Mouse (Mus musculus) midbrain, embryonic 11.5 days (tissue): ENCODE data around the gene Gnai2. TPM values are rescaled to one million over a fixed set of nuclear protein-coding genes. Genes with fewer than 3 reads are reported as not detected.

Source experiments
- ATAC-seq: fragments of 200-750 bp; cut with Nextera tagmentation; 2 replicates; pipeline ENCODE4 v1.8.0; 2017; ENCODE audit warnings: moderate TSS enrichment, moderate library complexity; ENCODE audit not compliant: low FRiP score
- DNase-seq: peaks from one replicate; pipeline ENCODE4 v3.0.0; 2015; ENCODE audit warnings: low spot score; ENCODE audit errors: missing footprints
- H3K27ac ChIP-seq: fragments of 300-500 bp; sonication (generic); 2 replicates; pipeline ENCODE4 v1.5.1; 2014; ENCODE audit warnings: low read depth, low read length
- H3K27me3 ChIP-seq: fragments of 300-500 bp; sonication (generic); 2 replicates; pipeline ENCODE4 v1.6.1; 2014; ENCODE audit warnings: mild to moderate bottlenecking, low read length, moderate library complexity, mixed read lengths; ENCODE audit not compliant: control insufficient read depth, insufficient read depth
- H3K36me3 ChIP-seq: fragments of 300-500 bp; sonication (generic); 2 replicates; pipeline ENCODE4 v1.6.1; 2014; ENCODE audit warnings: mild to moderate bottlenecking, low read length, moderate library complexity, mixed read lengths; ENCODE audit not compliant: control insufficient read depth, insufficient read depth
- H3K4me1 ChIP-seq: fragments of 300-500 bp; sonication (generic); 2 replicates; pipeline ENCODE4 v1.6.1; 2014; ENCODE audit warnings: low read length; ENCODE audit not compliant: control insufficient read depth, insufficient read depth
- H3K4me2 ChIP-seq: fragments of 300-500 bp; sonication (generic); 2 replicates; pipeline ENCODE4 v1.6.1; 2014; ENCODE audit warnings: mild to moderate bottlenecking, moderate library complexity
- H3K4me3 ChIP-seq: fragments of 300-500 bp; sonication (generic); 2 replicates; pipeline ENCODE4 v1.5.1; 2014; ENCODE audit warnings: low read depth, low read length
- H3K9ac ChIP-seq: fragments of 300-500 bp; sonication (generic); 2 replicates; pipeline ENCODE4 v1.6.1; 2014; ENCODE audit warnings: low read length
- H3K9me3 ChIP-seq: fragments of 300-500 bp; sonication (generic); 2 replicates; pipeline ENCODE4 v1.6.1; 2016; ENCODE audit warnings: low read length; ENCODE audit not compliant: control insufficient read depth
- WGBS: fragments of 180-500 bp; shearing (Covaris S2); extraction: QIAGEN DNeasy Blood & Tissue Kit; methylation state at CpG from one replicate; pipeline ENCODE4 v1.1.7; 2014; 5-methylcytosine and 5-hydroxymethylcytosine counted together
- polyA plus RNA-seq: library from polyadenylated mRNA; unstranded; fragments of >200 nt; fragmentation: Nextera tagmentation; extraction: Ambion mirVana; gene quantifications from 2 replicates; pipeline ENCODE4 v1.2.1, GENCODE M21; 2014

The Gnai2 gene
- polyA plus RNA-seq, 1 experiment from 2014 or later = 581 TPM

GRCm38 (mm10) chr9:107593101-107593976, 41.8 kb downstream of the Gnai2 start:
- H3K9ac ChIP-seq = no peak overlapping the region
- WGBS = 83% methylated on average over 11 of the region's 11 CpGs
- no peak overlapping the region for H3K4me2 ChIP-seq
- no peaks in the 10 kb centered on the region for H3K27me3 ChIP-seq
- no peak for DNase-seq
- no peak for ATAC-seq
- H3K4me1 ChIP-seq = peaks cover 4% of the 10 kb centered on the region; the same call in 1 of the 2 replicates
- no peaks in the 10 kb centered on the region for H3K9me3 ChIP-seq
- no peak overlapping the region; the same call in 1 of the 2 replicates for H3K27ac ChIP-seq
- peaks cover 14% of the 10 kb centered on the region for H3K36me3 ChIP-seq
- no peak overlapping the region for H3K4me3 ChIP-seq

- Histone ChIP-seq H3K4me2 (no peak overlapping the region), H3K9me3 (no peaks in the 10 kb centered on the region), H3K36me3 (peaks cover 14% of the 10 kb centered on the region), H3K27me3 (no peaks in the 10 kb centered on the region), H3K27ac (no peak overlapping the region), H3K9ac (no peak overlapping the region), H3K4me1 (peaks cover 8% of the 10 kb centered on the region; the same call in 1 of the 2 replicates), H3K4me3 (no peak overlapping the region)
- 92% methylated on average over 6 of the region's 6 CpGs for WGBS
- no peak for ATAC-seq
- no peak for DNase-seq
Observed at GRCm38 (mm10) chr9:107590773-107591060, 44.5 kb downstream of the Gnai2 start.

- 94% methylated on average over 25 of the region's 25 CpGs for WGBS
- DNase-seq = no peak
- Histone ChIP-seq H3K4me1 (peaks cover 8% of the 10 kb centered on the region; the same call in 1 of the 2 replicates), H3K36me3 (peaks cover 14% of the 10 kb centered on the region), H3K4me3 (no peak overlapping the region), H3K4me2 (no peak overlapping the region), H3K27me3 (no peaks in the 10 kb centered on the region), H3K9me3 (no peaks in the 10 kb centered on the region), H3K9ac (no peak overlapping the region), H3K27ac (no peak overlapping the region)
- no peak for ATAC-seq
Observed at GRCm38 (mm10) chr9:107590058-107590772, 45.0 kb downstream of the Gnai2 start.

- whole genome bisulfite sequencing = 6% methylated on average over 33 of the region's 33 CpGs
- DNase-seq = no peak
- H3K4me1 ChIP-seq = peaks cover 8% of the 10 kb centered on the region; the same call in 1 of the 2 replicates
- no peak for ATAC-seq
- H3K36me3 ChIP-seq = peaks cover 9% of the 10 kb centered on the region
- H3K9ac ChIP-seq = peak overlapping the region; percentile 75
- H3K4me3 ChIP-seq = peak overlapping the region; percentile 72
- peak overlapping the region; percentile 63 for H3K4me2 ChIP-seq
- H3K27ac ChIP-seq = no peak overlapping the region; the same call in 1 of the 2 replicates
- H3K27me3 ChIP-seq = no peaks in the 10 kb centered on the region
- no peaks in the 10 kb centered on the region for H3K9me3 ChIP-seq
Observed at GRCm38 (mm10) chr9:107587833-107588639, 47.1 kb downstream of the Gnai2 start.

- peaks cover 9% of the 10 kb centered on the region for H3K36me3 ChIP-seq
- H3K9me3 ChIP-seq = no peaks in the 10 kb centered on the region
- ATAC-seq = peak; percentile 98
- H3K9ac ChIP-seq = peak within 1 kb of the TSS; percentile 75
- peak; percentile 99 for DNase-seq
- no peak within 1 kb of the TSS; the same call in 1 of the 2 replicates for H3K27ac ChIP-seq
- H3K4me2 ChIP-seq = peak within 1 kb of the TSS; percentile 63
- peaks cover 8% of the 10 kb centered on the region; the same call in 1 of the 2 replicates for H3K4me1 ChIP-seq
- WGBS = 14% methylated on average over 46 of the region's 46 CpGs
- H3K27me3 ChIP-seq = no peaks in the 10 kb centered on the region
- H3K4me3 ChIP-seq = peak within 1 kb of the TSS; percentile 72
Observed at GRCm38 (mm10) chr9:107586974-107587832, 48.0 kb downstream of the Gnai2 start, which contains the start of gene Ifrd2. Gene Ifrd2 (plus strand): TSS chr9:107587642.

- Histone ChIP-seq H3K4me3 (no peak overlapping the region), H3K27me3 (no peaks in the 10 kb centered on the region), H3K9ac (no peak overlapping the region), H3K4me2 (no peak overlapping the region), H3K36me3 (peaks cover 7% of the 10 kb centered on the region), H3K27ac (no peak overlapping the region), H3K4me1 (peaks cover 8% of the 10 kb centered on the region; the same call in 1 of the 2 replicates), H3K9me3 (no peaks in the 10 kb centered on the region)
- ATAC-seq (no peak), DNase-seq (no peak)
- WGBS = 91% methylated on average over 5 of the region's 5 CpGs
Observed at GRCm38 (mm10) chr9:107586504-107586903, 48.7 kb downstream of the Gnai2 start.

GRCm38 (mm10) chr9:107583174-107583573, 52.0 kb downstream of the Gnai2 start:
- H3K9me3 ChIP-seq = no peaks in the 10 kb centered on the region
- no peak for ATAC-seq
- no peak for DNase-seq
- H3K4me1 ChIP-seq = peaks cover 13% of the 10 kb centered on the region
- 93% methylated on average over 14 of the region's 14 CpGs for WGBS
- no peak overlapping the region for H3K4me3 ChIP-seq
- no peak overlapping the region for H3K4me2 ChIP-seq
- no peaks in the 10 kb centered on the region for H3K27me3 ChIP-seq
- no peaks in the 10 kb centered on the region for H3K36me3 ChIP-seq
- no peak overlapping the region for H3K27ac ChIP-seq
- no peak overlapping the region for H3K9ac ChIP-seq

GRCm38 (mm10) chr9:107582509-107583062, 52.6 kb downstream of the Gnai2 start:
- Histone ChIP-seq H3K27ac (no peak overlapping the region), H3K36me3 (no peaks in the 10 kb centered on the region), H3K9me3 (no peaks in the 10 kb centered on the region), H3K27me3 (no peaks in the 10 kb centered on the region), H3K4me1 (peaks cover 11% of the 10 kb centered on the region), H3K4me3 (no peak overlapping the region), H3K9ac (no peak overlapping the region), H3K4me2 (no peak overlapping the region)
- 88% methylated on average over 7 of the region's 7 CpGs for WGBS
- DNase-seq = no peak
- no peak for ATAC-seq
